Mouse (Mus musculus) ovary, adult 18-20 months (tissue): ENCODE measurements around the gene 1700069L16Rik.

ENCODE experiments used
- DNase-seq: peaks from one replicate; pipeline ENCODE4 v3.0.0; 2022; ENCODE audit warnings: low spot score, mixed read lengths

Gene 1700069L16Rik

GRCm38 (mm10) chr5:113724446-113724845, at the start of gene 1700069L16Rik:
1700069L16Rik (minus strand) TSS chr5:113724772.
- DNase-seq: no peak

DNA sequence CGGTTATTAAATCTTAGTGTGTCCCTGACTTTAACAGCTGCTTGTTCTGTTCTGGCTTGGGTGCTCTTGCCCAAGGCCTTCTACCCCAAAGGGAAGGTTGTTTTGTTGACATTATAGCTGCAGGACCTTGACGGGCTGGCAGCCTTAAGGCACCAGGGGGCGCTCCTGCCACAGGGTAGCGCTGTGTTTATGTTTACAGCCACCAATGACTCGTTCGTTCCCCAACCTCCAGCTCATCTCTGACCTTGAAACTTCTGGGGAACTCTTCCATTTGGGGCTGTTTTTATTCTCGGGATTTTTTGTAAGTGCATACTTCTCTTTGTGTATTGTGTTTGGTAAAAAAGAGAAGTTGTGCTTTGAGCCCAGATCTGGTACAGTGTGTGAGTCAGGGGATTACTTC, 49.1 kb upstream of the 1700069L16Rik start:
- peak; percentile 90 for DNase-seq

- no peak for DNase-seq
Measured at GRCm38 (mm10) chr5:113772905-113773519, 48.4 kb upstream of the 1700069L16Rik start.

GRCm38 (mm10) chr5:113772450-113772895, 47.9 kb upstream of the 1700069L16Rik start, which contains the start of the genes Sart3 and Iscu:
Sart3 (minus strand) TSS chr5:113772510.
Iscu (plus strand) TSS chr5:113772748.
- DNase-seq: peak; percentile 91

DNA sequence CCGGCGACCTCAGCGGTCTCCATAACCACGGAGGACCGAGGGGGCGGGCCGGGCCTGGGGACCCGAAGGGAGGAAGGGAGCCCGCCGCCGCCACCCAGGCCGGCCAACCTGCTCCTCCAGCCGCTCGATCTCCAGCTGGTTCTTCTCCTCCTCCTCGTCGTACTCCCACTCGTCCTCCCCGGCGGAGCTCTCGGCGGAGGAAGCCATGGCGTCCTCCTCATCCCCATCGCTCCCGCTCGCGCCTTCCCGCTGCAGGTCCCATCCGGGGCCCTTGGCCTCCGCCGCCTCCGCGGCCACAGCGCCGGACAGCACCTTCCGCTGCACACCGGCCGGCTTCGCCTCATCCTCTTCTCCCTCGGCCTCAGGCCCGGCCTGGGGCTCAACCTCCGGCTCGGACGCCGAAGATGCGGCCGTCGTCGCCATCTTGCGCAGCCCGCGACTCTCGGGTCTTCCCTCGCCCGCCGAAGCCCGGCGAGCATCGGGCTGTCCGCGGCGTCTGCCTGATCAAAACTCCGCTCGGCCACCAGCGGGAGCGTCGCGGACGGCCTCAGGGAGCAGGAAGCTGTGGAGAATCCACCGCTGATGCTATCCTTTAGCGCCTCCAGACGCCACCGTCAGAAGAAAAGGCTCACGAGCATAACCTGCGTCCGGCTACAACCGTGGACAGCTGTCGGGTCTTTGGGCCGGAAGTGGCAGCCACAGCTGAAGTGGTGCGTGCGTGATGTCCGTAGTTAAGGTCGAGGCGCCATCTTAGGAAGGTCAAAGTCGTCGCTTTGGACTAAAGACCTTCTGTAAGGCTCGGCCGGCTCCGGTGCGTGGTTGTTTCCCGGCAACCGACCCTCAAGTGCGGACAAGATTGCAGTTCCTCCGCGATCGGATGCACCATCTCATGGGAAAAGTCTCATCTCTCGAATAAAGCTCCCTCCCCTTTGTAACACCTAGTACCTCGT, 46.9 kb upstream of the 1700069L16Rik start:
- peak; percentile 77 for DNase-seq

DNA sequence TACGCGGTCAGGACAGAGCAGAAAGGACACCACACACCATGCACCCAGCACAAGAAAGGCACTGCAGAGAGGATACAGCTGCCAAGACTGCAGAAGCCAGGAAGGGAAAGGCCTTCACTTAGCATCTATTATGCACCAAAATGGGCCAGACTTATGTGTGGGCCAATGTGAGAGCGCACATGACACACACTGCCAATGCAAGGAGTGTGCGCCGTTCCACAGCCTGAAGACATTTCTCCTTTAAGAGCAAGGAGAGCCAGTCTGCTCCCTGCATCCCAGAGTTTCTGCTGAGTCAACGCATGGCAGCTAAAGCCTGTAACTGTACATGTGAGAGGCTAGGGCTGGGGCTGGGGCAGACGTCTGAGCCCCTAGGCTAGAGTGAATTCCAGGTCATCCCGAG, 44.2 kb upstream of the 1700069L16Rik start:
- DNase-seq: no peak

DNA sequence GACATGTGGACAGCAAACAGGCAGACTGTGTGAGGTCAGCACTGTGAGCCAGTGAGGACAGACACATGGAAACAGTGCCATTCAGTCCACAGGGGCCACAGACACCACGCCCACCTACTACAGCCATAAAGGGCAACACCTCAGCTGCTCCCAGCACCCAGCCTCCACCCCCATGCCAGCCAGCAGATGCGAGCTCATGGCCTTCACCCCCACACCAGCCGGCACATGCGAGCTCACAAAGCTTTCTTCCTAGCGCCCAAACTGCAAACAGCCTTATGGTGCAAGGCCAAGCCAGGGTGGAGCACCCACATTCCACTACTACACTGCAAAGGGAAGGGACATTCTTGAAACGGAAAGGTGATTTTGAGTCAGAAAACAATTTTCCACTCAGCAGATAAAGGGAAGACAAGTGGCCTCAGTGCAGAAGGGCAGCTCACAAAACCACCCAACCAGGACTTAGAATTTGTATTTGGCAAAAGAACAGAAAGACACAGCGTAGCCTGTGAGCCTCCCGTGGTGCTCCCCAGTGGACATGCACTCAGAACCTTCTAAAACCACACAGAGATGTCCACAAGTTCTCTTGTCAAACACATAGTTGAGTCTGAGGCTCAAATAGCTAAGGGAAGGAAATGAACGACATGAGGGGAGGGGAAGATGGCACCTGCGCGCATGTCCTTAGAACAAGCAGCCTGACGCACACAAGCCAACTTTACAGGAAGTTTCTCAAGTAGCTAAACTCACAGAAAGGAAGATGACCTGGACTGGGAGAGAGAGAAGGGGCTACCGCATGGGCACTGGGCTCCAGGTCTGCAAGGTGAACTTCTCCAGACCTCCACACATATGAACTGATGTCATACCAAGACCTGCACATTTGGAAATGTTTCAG, 41.3 kb upstream of the 1700069L16Rik start:
- DNase-seq: no peak

- DNase-seq: no peak
Measured at GRCm38 (mm10) chr5:113764426-113764825, 39.9 kb upstream of the 1700069L16Rik start.

DNA sequence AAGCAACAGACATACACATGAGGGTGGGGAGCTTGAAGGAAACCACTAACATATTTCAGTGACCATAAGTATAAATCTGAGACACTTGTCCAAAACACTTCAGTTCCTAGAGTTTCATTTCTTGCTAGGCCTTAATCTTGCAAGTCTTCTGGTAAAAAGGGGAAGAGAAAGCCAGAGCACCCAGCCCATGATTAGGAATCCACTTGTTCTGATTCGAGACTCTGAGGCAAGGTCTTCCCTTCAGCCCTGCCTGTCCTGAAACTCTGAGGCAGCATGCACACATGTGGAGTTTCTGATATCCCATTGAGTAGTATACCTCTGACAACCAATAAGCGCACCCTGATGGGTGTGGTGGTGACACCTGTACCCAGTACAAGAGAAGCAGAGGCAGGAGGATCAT, 37.0 kb upstream of the 1700069L16Rik start:
- no peak for DNase-seq

DNA sequence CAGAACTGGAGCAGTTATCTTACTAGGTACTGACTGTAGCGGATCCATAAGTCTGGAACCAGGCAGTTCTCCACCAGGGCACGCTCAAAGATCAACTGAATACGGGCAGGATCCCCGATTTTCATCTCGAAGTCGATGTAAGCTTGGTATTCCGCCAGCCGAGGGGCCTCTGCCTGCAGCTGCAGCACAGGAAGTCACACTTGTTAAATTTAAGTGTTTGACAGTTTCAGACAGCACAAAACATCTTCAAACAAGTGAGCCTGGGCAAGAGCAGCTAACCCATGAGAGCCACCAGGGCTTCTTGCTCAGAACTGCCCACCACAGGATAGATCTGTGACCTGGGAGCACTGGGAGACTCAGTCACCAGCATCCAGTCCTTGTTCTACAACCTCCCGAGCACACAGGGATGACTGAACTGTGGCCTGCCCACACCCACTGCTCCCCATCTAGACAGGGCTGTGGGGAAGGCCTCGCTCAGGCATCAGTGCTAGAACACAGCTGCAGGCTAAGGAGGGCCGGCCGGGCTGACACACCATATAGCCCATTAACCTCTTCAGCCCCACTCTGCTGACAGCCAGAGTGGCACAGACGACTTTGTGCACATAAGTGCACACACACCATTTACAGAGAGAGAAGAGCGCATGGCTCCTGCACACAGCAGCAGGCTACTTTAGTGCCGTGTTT, 30.9 kb upstream of the 1700069L16Rik start:
- no peak for DNase-seq

DNA sequence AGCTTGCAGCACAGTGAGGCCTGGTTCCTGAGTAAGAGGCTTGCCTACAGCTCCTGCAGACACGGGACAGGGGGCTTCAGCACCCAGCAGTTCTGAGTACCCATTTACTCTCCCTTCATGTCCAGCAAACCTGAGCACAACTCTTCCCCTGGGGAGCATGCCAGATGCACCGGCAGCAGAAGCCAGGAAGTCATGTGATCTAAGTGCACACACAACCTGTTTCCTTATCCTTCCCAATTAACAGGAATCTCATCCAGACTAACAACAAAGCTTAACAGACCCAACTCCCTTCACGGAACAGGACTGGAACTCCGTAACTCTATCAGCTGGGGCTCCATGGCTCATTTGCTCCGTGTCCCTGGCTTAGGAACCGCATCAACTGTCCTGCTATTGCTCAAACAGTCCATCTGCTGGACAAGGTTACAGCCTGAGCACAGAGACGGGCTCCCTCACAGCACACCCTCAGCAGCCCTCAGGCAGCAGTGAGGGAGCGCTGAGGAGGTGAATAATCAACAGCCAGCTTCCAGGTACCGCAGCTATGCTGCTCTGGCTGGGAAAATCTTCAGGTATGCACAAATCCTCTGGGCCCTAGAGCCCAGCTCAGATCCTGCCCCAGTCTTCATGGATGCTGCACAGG, 27.1 kb upstream of the 1700069L16Rik start:
- no peak for DNase-seq

DNA sequence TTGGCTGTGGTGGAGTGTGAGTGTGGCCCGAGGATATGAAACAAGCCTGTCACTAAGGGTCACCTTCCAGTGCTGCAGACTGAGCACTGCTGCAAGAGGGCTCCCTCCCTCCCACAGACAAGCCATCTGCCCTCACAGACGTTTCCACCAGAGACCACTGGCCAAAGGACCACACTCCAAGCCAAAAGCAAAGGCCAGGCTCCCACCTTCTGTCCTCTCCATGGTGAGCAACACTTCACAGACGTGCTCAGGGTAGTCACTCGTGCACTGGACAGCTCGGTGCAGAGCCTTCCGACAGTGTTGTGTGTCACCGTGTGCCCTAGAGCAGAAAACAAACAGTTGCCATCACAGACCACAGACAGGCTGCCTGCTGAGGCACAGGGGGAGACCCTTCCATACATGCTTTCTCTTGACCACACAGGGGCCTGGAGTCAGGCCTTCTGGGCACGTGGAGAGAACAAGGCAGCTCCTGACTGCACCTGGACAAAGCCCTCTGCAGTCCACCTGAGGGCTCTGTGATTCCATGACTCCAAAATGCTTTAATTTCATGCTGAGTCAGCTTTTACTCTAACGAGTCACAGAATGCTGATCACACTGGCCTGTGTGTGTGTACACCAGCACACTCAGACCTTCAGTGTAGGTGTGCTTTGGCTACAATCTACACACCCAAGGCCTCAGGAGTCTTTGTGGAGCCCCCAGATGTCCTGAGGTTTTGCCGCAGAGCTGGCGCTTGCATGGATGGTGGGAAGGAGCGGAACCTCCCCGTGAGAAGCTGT, 24.2 kb upstream of the 1700069L16Rik start:
- no peak for DNase-seq

DNA sequence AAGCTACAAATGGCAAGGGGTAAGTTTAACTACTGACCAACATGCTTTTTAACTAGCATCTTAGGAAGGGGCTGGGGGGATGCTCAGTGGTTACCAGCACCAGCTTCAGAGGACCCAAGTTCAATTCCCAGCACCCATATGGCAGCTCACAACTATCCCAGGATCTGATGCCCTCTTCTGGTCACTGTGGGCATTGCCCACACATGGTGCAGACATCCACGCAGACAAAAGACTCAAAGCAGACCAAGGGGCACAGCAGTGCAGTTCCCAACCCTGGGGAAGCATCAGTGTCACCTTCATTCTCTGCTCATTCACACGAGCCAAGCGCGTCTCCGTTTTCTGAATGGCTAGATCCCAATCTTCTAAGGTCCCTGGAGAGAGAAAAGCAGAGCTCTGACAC, 23.1 kb upstream of the 1700069L16Rik start:
- no peak for DNase-seq

GRCm38 (mm10) chr5:113737607-113738237, 13.2 kb upstream of the 1700069L16Rik start:
- DNase-seq: no peak

- DNase-seq: no peak
Measured at GRCm38 (mm10) chr5:113736522-113737164, 12.1 kb upstream of the 1700069L16Rik start.

DNA sequence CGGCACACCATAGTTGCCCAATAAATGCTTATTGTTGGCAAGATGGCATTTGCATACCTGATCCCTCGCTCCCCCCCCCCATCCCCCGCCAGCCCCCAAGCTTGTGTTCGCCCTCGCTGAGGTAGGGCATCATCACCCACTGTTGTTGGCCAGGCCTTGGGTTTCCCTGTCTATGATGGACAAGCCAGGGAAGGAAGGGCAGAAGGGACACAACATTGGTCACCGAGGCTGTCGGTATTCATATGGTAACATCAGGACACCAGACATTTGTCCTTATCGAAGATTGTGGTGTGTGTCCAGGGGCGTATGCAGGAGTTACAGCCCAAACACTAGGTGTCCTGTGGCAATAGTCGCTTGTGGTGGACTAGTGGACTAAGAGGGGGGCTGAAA, 11.5 kb upstream of the 1700069L16Rik start:
- DNase-seq: no peak

DNA sequence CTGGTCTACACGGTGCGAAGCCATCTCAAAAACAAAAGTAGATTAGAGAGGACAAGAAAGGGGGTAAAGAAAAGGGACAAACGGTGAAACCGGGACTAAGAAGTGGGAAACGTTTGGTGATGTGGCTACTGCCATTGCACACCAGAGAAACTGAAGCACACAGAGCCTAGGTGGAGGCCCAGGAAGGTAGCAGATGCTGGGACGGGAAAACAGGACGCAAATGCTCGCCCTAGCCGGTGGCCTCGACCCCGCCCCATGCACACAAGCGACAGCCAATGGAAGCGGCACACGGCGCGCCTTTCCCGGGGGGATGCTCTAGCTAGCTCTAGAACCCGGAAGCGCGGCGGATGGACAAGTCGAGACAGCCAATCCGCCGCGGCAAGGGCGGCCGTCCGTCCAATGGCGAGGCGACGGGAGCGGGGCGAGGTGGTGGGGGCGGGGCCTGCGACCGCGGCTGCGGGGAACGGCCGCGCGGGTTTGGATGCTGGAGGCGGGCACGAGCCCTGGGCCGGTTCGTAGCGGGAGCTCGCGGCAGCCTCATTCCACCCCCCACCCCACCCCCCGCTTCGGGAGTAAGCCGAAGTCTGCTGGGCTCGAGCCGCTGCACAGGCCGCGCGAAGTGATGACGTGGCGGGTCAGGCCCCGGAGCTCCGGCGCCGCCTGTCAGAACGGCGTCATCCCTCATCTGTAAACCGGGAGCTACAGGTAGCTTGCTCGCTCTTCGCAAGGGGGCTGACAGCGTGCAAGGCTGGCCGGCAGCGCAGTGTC, 11.0 kb upstream of the 1700069L16Rik start, which contains the start of gene Ficd:
Ficd (plus strand) TSS at position 459 of the 768 bp plus-strand sequence.
- DNase-seq: peak; percentile 90

GRCm38 (mm10) chr5:113735023-113735344, 10.4 kb upstream of the 1700069L16Rik start:
- no peak for DNase-seq
